Mouse (Mus musculus) hindbrain, embryonic 16.5 days (tissue): ENCODE measurements at regions not wholly inside any gene's neighbourhood (a gene's known extent, or its start where the extent isn't known, plus 50 kb on each side); places are given as distances from the start of the nearest gene placed in this dataset.
A peak's percentile ranks its signal among the peaks of the same experiment; 100 is the strongest.

ENCODE experiments used
- ATAC-seq: fragments of 200-750 bp; cut with Nextera tagmentation; 2 replicates; pipeline ENCODE4 v1.8.0; 2017; ENCODE audit warnings: moderate TSS enrichment, moderate library complexity
- H3K27ac ChIP-seq: fragments of 300-500 bp; sonication (generic); 2 replicates; pipeline ENCODE4 v1.5.1; 2014; ENCODE audit warnings: low read depth, mild to moderate bottlenecking, control low read depth, low read length, moderate library complexity
- H3K27me3 ChIP-seq: fragments of 300-500 bp; sonication (generic); replicated peaks from 2 replicates; pipeline ENCODE4 v1.6.1; 2014; ENCODE audit warnings: low read length; ENCODE audit not compliant: control insufficient read depth, insufficient read depth
- H3K36me3 ChIP-seq: fragments of 300-500 bp; sonication (generic); 2 replicates; pipeline ENCODE4 v1.6.1; 2014; ENCODE audit warnings: mild to moderate bottlenecking, low read length, moderate library complexity, mixed read lengths; ENCODE audit not compliant: control insufficient read depth, insufficient read depth
- H3K4me1 ChIP-seq: fragments of 300-500 bp; sonication (generic); 2 replicates; pipeline ENCODE4 v1.6.1; 2014; ENCODE audit warnings: low read depth, low read length; ENCODE audit not compliant: control insufficient read depth, insufficient read depth
- H3K4me2 ChIP-seq: fragments of 300-500 bp; sonication (generic); 2 replicates; pipeline ENCODE4 v1.6.1; 2014; ENCODE audit warnings: mild to moderate bottlenecking, low read length, control low read depth, moderate library complexity
- H3K4me3 ChIP-seq: fragments of 300-500 bp; sonication (generic); 2 replicates; pipeline ENCODE4 v1.5.1; 2014; ENCODE audit warnings: mild to moderate bottlenecking, low read length, control low read depth, moderate library complexity
- H3K9ac ChIP-seq: fragments of 300-500 bp; sonication (generic); 2 replicates; pipeline ENCODE4 v1.6.1; 2014; ENCODE audit warnings: low read depth, mild to moderate bottlenecking, control low read depth, low read length, moderate library complexity
- H3K9me3 ChIP-seq: fragments of 300-500 bp; sonication (generic); 2 replicates; pipeline ENCODE4 v1.6.1; 2014; ENCODE audit warnings: mild to moderate bottlenecking, low read length, moderate library complexity; ENCODE audit not compliant: control insufficient read depth
- WGBS: fragments of 180-500 bp; shearing (Covaris S2); extraction: QIAGEN DNeasy Blood & Tissue Kit; methylation state at CpG from one replicate; pipeline ENCODE4 v1.1.7; 2014; 5-methylcytosine and 5-hydroxymethylcytosine counted together

DNA sequence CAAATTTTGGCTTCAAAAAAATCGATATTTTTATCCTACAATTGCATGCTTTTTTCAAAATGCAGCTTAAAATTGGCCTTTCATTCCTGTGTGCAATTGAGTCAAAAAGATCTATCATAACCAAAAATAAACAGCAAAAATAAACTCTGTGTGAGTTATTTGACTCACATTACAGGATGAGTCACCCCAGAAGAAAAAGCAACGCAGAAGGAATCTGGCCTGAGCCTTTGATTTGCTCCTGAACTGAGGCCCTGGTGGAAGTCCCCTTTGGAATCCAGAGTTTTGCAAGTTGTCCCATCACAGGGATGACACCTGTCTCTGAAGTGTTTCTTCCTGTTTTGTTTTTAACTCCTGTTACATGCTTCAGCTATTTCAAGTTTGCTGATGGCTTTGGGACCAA is 429.2 kb upstream of the Clnk start:
- Histone ChIP-seq H3K4me1 (no peaks in the 10 kb centered on the region), H3K36me3 (no peaks in the 10 kb centered on the region), H3K9me3 (no peaks in the 10 kb centered on the region), H3K9ac (no peak overlapping the region), H3K4me3 (no peak overlapping the region), H3K4me2 (no peak overlapping the region), H3K27me3 (no peaks in the 10 kb centered on the region), H3K27ac (no peak overlapping the region)
- no peak for ATAC-seq
- WGBS: 77% methylated on average over 2 of the region's 2 CpGs

DNA sequence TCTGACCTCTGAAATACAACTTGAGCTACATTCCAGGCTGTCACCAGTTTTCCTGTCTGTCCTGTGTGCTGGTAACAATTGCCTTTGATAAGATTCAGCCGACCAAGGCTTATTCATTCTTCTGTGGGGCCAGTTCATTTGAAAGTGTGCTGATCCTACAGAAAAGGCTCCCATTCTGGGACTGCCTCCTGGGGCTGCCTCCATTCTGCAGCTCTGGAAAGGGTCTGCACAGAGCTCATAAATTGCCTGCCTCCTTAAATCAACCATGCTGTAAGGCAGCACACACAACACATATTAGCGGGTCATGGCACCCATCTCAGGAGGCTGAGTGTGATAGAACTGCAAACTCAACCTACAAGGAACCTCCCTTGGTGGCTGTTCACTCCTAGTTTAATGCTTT is 416.2 kb upstream of the Clnk start:
- ATAC-seq: no peak
- 5% methylated on average over 2 of the region's 2 CpGs for WGBS
- Histone ChIP-seq H3K27me3 (no peaks in the 10 kb centered on the region), H3K4me1 (no peaks in the 10 kb centered on the region), H3K4me2 (no peak overlapping the region), H3K27ac (no peak overlapping the region), H3K4me3 (no peak overlapping the region), H3K9me3 (no peaks in the 10 kb centered on the region), H3K36me3 (no peaks in the 10 kb centered on the region), H3K9ac (no peak overlapping the region)

DNA sequence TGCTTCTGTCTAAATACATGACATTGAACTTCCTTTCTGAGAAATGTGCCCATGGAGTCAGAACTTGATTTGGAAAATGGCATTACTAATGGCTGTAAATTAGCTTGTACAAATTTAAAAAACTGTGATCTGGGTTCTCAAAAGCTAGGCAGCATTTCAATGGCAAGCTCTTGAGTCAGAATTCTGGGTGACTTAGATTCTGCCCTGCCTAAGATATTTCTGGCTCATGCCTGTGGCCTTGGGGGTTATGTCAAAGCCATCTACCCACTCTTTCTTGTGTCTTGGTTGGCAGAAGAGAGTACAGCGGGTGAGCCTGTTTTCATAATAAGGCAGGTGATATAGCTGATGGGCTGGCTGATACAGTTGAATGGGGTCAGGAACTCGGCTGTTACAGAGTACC is 404.4 kb upstream of the Clnk start:
- H3K27ac ChIP-seq: no peak overlapping the region
- WGBS: 92% methylated on average over 2 of the region's 2 CpGs
- H3K9ac ChIP-seq: no peak overlapping the region

DNA sequence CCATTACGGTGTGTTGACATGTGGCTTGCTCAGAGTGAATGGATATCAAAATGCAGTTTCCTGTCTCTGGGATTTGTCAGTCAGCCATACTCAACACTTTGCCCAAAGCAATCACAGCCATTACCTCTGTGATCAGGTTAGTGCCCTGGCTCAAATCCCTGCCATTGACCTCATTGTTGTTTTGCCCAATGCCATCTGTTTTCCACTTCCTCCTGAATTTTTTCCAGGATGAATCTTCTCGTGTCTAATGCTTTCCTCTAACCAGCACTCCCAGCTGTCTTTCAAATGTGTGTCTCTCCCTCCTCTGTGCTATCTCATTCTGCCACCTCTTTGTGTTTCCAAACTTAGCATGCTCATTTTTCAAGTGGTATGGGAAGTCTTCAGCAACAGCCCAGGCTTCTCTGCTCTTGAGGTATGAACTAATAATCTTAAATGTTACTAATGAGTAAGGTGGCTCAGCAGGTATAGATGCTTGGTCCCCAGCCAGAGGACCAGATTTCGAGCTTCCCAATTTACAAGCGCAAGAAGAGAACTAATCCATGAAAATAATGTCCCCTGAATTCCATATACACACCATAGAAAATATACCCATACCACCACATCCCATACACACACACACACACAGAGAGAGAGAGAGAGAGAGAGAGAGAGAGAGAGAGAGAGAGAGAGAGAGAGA is 397.2 kb upstream of the Clnk start:
- 75% methylated on average over 4 of the region's 4 CpGs for whole genome bisulfite sequencing

More for the DNA sequence above, 404.4 kb upstream of the Clnk start:
- H3K4me3 ChIP-seq: no peak overlapping the region
- no peaks in the 10 kb centered on the region for H3K36me3 ChIP-seq
- H3K27me3 ChIP-seq: no peaks in the 10 kb centered on the region
- no peak overlapping the region for H3K4me2 ChIP-seq
- H3K4me1 ChIP-seq: no peaks in the 10 kb centered on the region
- H3K9me3 ChIP-seq: no peaks in the 10 kb centered on the region
- no peak for ATAC-seq

DNA sequence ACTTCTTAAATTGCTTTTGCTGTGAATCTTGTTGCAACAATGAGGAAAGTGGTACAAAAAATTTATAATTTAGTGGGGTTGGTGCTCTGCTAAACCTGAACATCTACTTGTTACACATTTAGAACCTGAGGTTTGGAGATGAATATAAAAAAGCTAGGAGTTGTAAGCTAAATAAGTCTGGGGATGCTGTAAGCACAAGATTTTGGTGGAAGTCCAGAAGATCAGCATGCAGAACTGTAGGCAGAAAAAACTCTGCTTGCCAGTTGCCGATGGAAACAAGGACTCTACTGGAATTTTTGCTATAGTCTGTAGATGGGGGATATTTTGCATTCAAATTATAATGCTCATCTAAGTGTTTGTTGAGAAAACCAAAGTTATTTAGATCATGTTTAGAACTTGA is 390.5 kb upstream of the Clnk start:
- ATAC-seq: no peak
- Histone ChIP-seq H3K9me3 (no peaks in the 10 kb centered on the region), H3K4me3 (no peak overlapping the region), H3K4me1 (no peaks in the 10 kb centered on the region), H3K27me3 (no peaks in the 10 kb centered on the region), H3K36me3 (no peaks in the 10 kb centered on the region), H3K4me2 (no peak overlapping the region), H3K9ac (no peak overlapping the region), H3K27ac (no peak overlapping the region)
- WGBS: 71% methylated on average over 1 of the region's 1 CpGs

More for the DNA sequence above, 397.2 kb upstream of the Clnk start:
- Histone ChIP-seq H3K4me2 (no peak overlapping the region), H3K9me3 (no peaks in the 10 kb centered on the region), H3K9ac (no peak overlapping the region), H3K36me3 (no peaks in the 10 kb centered on the region), H3K4me3 (no peak overlapping the region), H3K27ac (no peak overlapping the region), H3K4me1 (no peaks in the 10 kb centered on the region), H3K27me3 (no peaks in the 10 kb centered on the region)
- no peak for ATAC-seq

DNA sequence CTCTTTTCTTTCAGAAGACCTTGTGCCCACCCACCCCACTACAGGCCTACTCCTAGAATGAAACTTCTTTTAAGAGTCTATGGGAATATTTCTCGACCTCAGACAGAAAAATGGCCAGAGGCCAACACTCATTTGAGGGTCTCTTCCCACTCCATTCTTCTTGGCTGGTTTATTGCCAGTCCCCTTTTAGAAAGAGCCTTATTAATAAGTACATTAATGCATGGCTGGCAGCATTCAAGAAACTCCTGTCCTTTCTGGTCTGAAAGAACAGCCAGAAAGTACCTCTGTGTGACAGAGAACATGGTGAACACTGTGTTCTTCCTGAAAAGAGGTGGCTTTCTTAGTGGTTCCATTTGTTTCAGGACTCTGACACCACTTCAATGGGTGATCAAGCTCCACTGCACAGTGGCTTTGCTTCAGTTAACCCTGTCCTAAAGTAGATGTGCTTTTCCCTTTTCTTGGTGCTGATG is 384.1 kb upstream of the Clnk start:
- H3K4me1 ChIP-seq: no peaks in the 10 kb centered on the region
- H3K27ac ChIP-seq: no peak overlapping the region
- H3K9ac ChIP-seq: no peak overlapping the region
- no peaks in the 10 kb centered on the region for H3K36me3 ChIP-seq
- H3K9me3 ChIP-seq: no peaks in the 10 kb centered on the region
- H3K27me3 ChIP-seq: no peaks in the 10 kb centered on the region
- H3K4me2 ChIP-seq: no peak overlapping the region
- peak; percentile 80; the same call in 1 of the 2 replicates for ATAC-seq
- H3K4me3 ChIP-seq: no peak overlapping the region
- WGBS: 41% methylated on average over 1 of the region's 1 CpGs

DNA sequence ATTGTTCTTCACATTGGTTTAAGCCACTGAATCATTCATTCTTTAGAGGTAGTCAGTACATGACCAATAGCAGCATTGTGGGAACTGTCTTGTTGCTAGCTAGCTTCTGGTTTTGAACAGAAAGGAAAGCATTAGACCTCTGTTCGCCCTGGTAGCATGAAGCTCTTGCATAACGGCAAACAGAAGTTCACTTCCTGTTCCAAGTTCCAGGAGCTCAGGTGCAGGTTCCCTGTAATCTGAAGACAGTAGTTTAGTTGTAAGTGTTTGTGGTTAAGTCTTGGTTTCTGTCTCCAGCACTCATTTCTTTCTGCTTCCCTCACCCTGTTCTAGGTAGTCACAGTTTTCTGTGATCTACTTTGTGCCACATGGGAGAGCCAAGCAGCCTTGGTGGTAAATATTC is 381.1 kb upstream of the Clnk start:
- WGBS: 93% methylated on average over 2 of the region's 2 CpGs
- Histone ChIP-seq H3K9ac (no peak overlapping the region), H3K36me3 (no peaks in the 10 kb centered on the region), H3K4me3 (no peak overlapping the region), H3K9me3 (no peaks in the 10 kb centered on the region), H3K27ac (no peak overlapping the region), H3K4me2 (no peak overlapping the region), H3K4me1 (no peaks in the 10 kb centered on the region), H3K27me3 (no peaks in the 10 kb centered on the region)
- no peak for ATAC-seq

DNA sequence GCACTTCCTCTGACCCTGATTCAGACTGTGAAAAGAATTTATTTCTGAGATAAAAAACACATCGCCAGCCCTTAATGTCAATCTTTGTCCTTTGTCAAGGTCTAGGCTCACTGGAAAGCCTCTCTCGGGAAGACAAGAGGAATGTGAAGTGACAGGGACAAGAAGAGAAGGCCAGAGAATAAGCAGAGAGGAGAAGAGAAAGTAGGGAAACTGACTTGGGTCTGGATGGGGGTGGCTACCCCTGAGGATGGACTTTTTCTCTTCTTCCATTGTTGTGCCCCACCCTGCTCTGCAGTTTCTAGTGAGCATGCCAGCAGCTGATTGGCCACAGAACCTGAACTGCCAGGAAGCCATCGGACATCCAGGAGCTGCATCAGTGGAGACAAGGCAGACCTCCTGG is 375.6 kb upstream of the Clnk start:
- H3K36me3 ChIP-seq: no peaks in the 10 kb centered on the region
- ATAC-seq: no peak
- no peaks in the 10 kb centered on the region for H3K9me3 ChIP-seq
- no peak overlapping the region for H3K9ac ChIP-seq
- H3K4me1 ChIP-seq: no peaks in the 10 kb centered on the region
- no peak overlapping the region for H3K4me2 ChIP-seq
- no peaks in the 10 kb centered on the region for H3K27me3 ChIP-seq
- no peak overlapping the region for H3K4me3 ChIP-seq
- WGBS: 53% methylated on average over 3 of the region's 3 CpGs
- no peak overlapping the region for H3K27ac ChIP-seq

DNA sequence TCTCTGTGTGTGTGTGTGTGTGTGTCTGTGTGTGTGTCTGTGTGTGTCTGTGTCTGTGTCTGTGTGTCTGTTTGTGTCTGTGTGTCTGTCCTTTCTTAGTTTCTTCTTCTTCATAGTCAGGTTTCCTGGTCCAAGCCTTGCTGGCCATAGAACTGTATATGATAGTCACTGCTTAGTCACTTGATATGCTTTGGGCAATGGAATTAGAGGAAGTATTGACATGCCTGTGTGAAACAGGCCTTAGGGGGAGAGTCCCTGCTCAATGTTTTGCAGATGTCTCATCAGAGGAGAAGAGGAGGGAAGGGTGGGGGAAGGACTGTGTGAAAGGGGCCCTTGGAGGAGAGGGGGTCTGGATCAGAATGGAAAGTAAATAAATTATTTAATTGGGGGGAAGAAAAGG is 374.4 kb upstream of the Clnk start:
- H3K4me2 ChIP-seq: no peak overlapping the region
- no peaks in the 10 kb centered on the region for H3K4me1 ChIP-seq
- H3K27me3 ChIP-seq: no peaks in the 10 kb centered on the region
- H3K4me3 ChIP-seq: no peak overlapping the region
- H3K9ac ChIP-seq: no peak overlapping the region
- H3K9me3 ChIP-seq: no peaks in the 10 kb centered on the region
- H3K27ac ChIP-seq: no peak overlapping the region
- H3K36me3 ChIP-seq: no peaks in the 10 kb centered on the region
- no peak for ATAC-seq

DNA sequence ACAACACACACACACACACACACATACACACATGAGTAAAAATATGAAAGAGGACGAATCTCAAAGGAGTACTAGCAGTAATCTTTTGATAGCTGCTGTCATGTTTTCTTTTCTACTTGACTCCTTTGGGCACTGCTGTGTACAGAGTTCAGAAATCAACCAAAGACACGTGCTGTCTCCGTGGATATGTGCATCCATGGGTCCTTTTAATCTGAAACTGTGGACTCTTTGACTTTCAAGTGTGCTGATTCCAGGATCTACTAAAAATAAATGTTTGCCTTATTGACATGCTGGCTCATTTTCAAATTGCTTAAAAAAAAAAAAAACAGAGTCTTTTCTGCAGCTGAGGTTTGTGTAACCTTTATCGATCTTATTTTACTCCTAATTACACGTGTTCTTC is 343.1 kb upstream of the Clnk start:
- Histone ChIP-seq H3K4me3 (no peak overlapping the region), H3K27ac (no peak overlapping the region), H3K27me3 (no peaks in the 10 kb centered on the region), H3K4me1 (no peaks in the 10 kb centered on the region), H3K9me3 (no peaks in the 10 kb centered on the region), H3K9ac (no peak overlapping the region), H3K36me3 (no peaks in the 10 kb centered on the region), H3K4me2 (no peak overlapping the region)
- ATAC-seq: no peak
- WGBS: 78% methylated on average over 5 of the region's 5 CpGs
